Mouse (Mus musculus) CH12.LX (cell line): ENCODE results near the gene Camta1. TPM values are rescaled to one million over a fixed set of nuclear protein-coding genes. Genes with fewer than 3 reads are reported as not detected.

Experiments used
- DNase-seq: peaks from one replicate; pipeline ENCODE4 v3.0.0-alpha.2; 2013; ENCODE audit errors: extremely low read depth
- H3K27ac ChIP-seq: 2 replicates; pipeline ENCODE4 v1.5.1; 2012; ENCODE audit warnings: low read depth, mild to moderate bottlenecking, control low read depth, moderate library complexity; ENCODE audit not compliant: insufficient read depth
- H3K27me3 ChIP-seq: replicated peaks from 2 replicates; pipeline ENCODE3; 2012; ENCODE audit warnings: inconsistent platforms
- H3K36me3 ChIP-seq, 2 experiments: replicated peaks in 1 of 2; 2 replicates each; pipeline versions ENCODE3 to v1.6.1; 2012; ENCODE audit warnings: inconsistent platforms in 1 of 2, low read length in 1 of 2, mild to moderate bottlenecking in 1 of 2, mixed read lengths in 1 of 2, moderate library complexity in 1 of 2; ENCODE audit not compliant: control insufficient read depth in 1 of 2, insufficient read depth in 1 of 2
- H3K4me1 ChIP-seq, 2 experiments: 2 replicates each; pipeline ENCODE4 v1.6.1; 2012; ENCODE audit warnings: inconsistent platforms in 1 of 2, moderate library complexity in 1 of 2; ENCODE audit not compliant: insufficient read depth in 2 of 2, control insufficient read depth in 1 of 2
- H3K4me2 ChIP-seq: 2 replicates; pipeline ENCODE4 v1.6.1; 2012; ENCODE audit warnings: low read depth, mild to moderate bottlenecking, control low read depth; ENCODE audit not compliant: poor library complexity, insufficient read depth, severe bottlenecking
- H3K4me3 ChIP-seq, 3 experiments: fragments of 150-350 bp in 1 of 3; sonication (generic) in 1 of 3; replicated peaks in 1 of 3; 2 replicates each; pipeline versions ENCODE3 to v1.5.1; 2011 to 2012; ENCODE audit warnings: low read depth in 2 of 3, low read length in 2 of 3, mild to moderate bottlenecking in 2 of 3, moderate library complexity in 2 of 3, control low read depth in 1 of 3, improper control_type of control experiment in 1 of 3, inconsistent platforms in 1 of 3, mixed read lengths in 1 of 3; ENCODE audit not compliant: poor library complexity in 1 of 3
- H3K79me2 ChIP-seq: replicated peaks from 2 replicates; pipeline ENCODE4 v1.6.1; 2012; ENCODE audit warnings: mild to moderate bottlenecking, moderate library complexity; ENCODE audit not compliant: control insufficient read depth, poor library complexity, insufficient read depth, severe bottlenecking; ENCODE audit errors: extremely low read depth
- H3K9ac ChIP-seq: 2 replicates; pipeline ENCODE4 v1.6.1; 2012; ENCODE audit warnings: low read depth, mild to moderate bottlenecking, control low read depth, moderate library complexity; ENCODE audit not compliant: insufficient read depth
- H3K9me3 ChIP-seq: replicated peaks from 2 replicates; pipeline ENCODE3; 2012; ENCODE audit warnings: low read length, inconsistent platforms, mixed read lengths
- CHD2 ChIP-seq: IDR thresholded peaks from 2 replicates; pipeline ENCODE4 v1.6.1; 2011; ENCODE audit warnings: low read length, improper control_type of control experiment
- CTCF ChIP-seq, 2 experiments: IDR thresholded peaks in 1 of 2; conservative IDR thresholded peaks in 1 of 2; 2 replicates each; pipeline ENCODE4 v1.5.1; 2011 to 2012; ENCODE audit warnings: low read depth in 2 of 2, low read length in 2 of 2, improper control_type of control experiment in 1 of 2, inconsistent platforms in 1 of 2, mild to moderate bottlenecking in 1 of 2, moderate library complexity in 1 of 2
- EP300 ChIP-seq: IDR thresholded peaks from 2 replicates; pipeline ENCODE4 v1.6.1; 2011; ENCODE audit warnings: low read length, improper control_type of control experiment
- ETS1 ChIP-seq: conservative IDR thresholded peaks from 2 replicates; pipeline ENCODE4 v1.6.1; 2012; ENCODE audit warnings: low read depth, mild to moderate bottlenecking, inconsistent platforms, low read length, improper control_type of control experiment, moderate library complexity
- IRF4 ChIP-seq: IDR thresholded peaks from 2 replicates; pipeline ENCODE4 v1.6.1; 2014; ENCODE audit warnings: low read depth, mild to moderate bottlenecking, inconsistent platforms, low read length, improper control_type of control experiment
- JUND ChIP-seq: conservative IDR thresholded peaks from 2 replicates; pipeline ENCODE4 v1.6.1; 2011; ENCODE audit warnings: low read depth, low read length, improper control_type of control experiment
- KAT2A ChIP-seq: IDR thresholded peaks from 2 replicates; pipeline ENCODE4 v1.6.1; 2012; ENCODE audit warnings: low read length, improper control_type of control experiment, inconsistent platforms; ENCODE audit not compliant: insufficient replicate concordance
- MAX ChIP-seq: IDR thresholded peaks from 2 replicates; pipeline ENCODE4 v1.6.1; 2011; ENCODE audit warnings: low read length, improper control_type of control experiment
- MEF2A ChIP-seq: IDR thresholded peaks from 2 replicates; pipeline ENCODE4 v1.6.1; 2014; ENCODE audit warnings: low read depth, mild to moderate bottlenecking, inconsistent platforms, low read length, improper control_type of control experiment, borderline replicate concordance
- MXI1 ChIP-seq: IDR thresholded peaks from 2 replicates; pipeline ENCODE4 v1.6.1; 2011; ENCODE audit warnings: mild to moderate bottlenecking, low read depth, low read length, improper control_type of control experiment
- MYC ChIP-seq: IDR thresholded peaks from 2 replicates; pipeline ENCODE4 v1.6.1; 2011; ENCODE audit warnings: low read depth, mild to moderate bottlenecking, improper control_type of control experiment, low read length
- PAX5 ChIP-seq: IDR thresholded peaks from 2 replicates; pipeline ENCODE4 v1.6.1; 2012; ENCODE audit warnings: low read length, inconsistent platforms, mixed read lengths
- POLR2AphosphoS2 ChIP-seq: IDR thresholded peaks from 2 replicates; pipeline ENCODE4 v1.6.1; 2011; ENCODE audit warnings: low read depth, low read length, improper control_type of control experiment
- RAD21 ChIP-seq: IDR thresholded peaks from 2 replicates; pipeline ENCODE4 v1.6.1; 2011; ENCODE audit warnings: low read depth, mild to moderate bottlenecking, low read length, improper control_type of control experiment, moderate library complexity
- RCOR1 ChIP-seq: conservative IDR thresholded peaks from 2 replicates; pipeline ENCODE4 v1.6.1; 2012; ENCODE audit warnings: low read depth, mild to moderate bottlenecking, inconsistent platforms, low read length, improper control_type of control experiment
- SIN3A ChIP-seq: IDR thresholded peaks from 2 replicates; pipeline ENCODE4 v1.6.1; 2012; ENCODE audit warnings: low read length, improper control_type of control experiment, inconsistent platforms
- SMC3 ChIP-seq: IDR thresholded peaks from 2 replicates; pipeline ENCODE4 v1.6.1; 2011; ENCODE audit warnings: low read depth, low read length, improper control_type of control experiment
- TCF12 ChIP-seq: IDR thresholded peaks from 2 replicates; pipeline ENCODE4 v1.6.1; 2014; ENCODE audit warnings: low read depth, mild to moderate bottlenecking, inconsistent platforms, low read length, improper control_type of control experiment
- USF2 ChIP-seq: conservative IDR thresholded peaks from 2 replicates; pipeline ENCODE4 v1.6.1; 2011; ENCODE audit warnings: low read depth, low read length, improper control_type of control experiment
- ZNF384 ChIP-seq: IDR thresholded peaks from 2 replicates; pipeline ENCODE4 v1.6.1; 2012; ENCODE audit warnings: low read depth, low read length, improper control_type of control experiment, inconsistent platforms
- dilution Hi-C: fragments of 300-500 bp; cut with MboI; formaldehyde crosslinking; loops from 2 replicates; pipeline ENCODE4 v1.14.3; 2020; ENCODE audit warnings: low sequenced_read_pairs; ENCODE audit not compliant: extremely low pct_unique_long_range_greater_than_20kb, extremely low pct_ligation_motif_present
- in situ Hi-C: fragments of 300-500 bp; cut with MboI; formaldehyde crosslinking; loops from 3 replicates; pipeline ENCODE4 v1.14.3; 2019; ENCODE audit warnings: low sequenced_read_pairs, low pct_ligation_motif_present, low pct_unique_long_range_greater_than_20kb, mixed read lengths
- polyA plus RNA-seq: library from polyadenylated mRNA; unstranded; fragments of >175 nt; gene quantifications from 2 replicates; pipeline ENCODE4 v1.2.1, GENCODE M21; 2012; ENCODE audit warnings: low read depth; ENCODE audit not compliant: insufficient read length
- total RNA-seq, 2 experiments: library from RNA; depleted of rRNA; stranded (reverse); fragments of 300-350 nt in 1 of 2; fragments of >200 nt in 1 of 2; gene quantifications; 2 replicates each; pipeline ENCODE4 v1.2.3; 2012 to 2014

Camta1 gene
- total and polyA plus RNA-seq, 3 experiments, result 9.9 to 32.5 (median 15.3) TPM

DNA sequence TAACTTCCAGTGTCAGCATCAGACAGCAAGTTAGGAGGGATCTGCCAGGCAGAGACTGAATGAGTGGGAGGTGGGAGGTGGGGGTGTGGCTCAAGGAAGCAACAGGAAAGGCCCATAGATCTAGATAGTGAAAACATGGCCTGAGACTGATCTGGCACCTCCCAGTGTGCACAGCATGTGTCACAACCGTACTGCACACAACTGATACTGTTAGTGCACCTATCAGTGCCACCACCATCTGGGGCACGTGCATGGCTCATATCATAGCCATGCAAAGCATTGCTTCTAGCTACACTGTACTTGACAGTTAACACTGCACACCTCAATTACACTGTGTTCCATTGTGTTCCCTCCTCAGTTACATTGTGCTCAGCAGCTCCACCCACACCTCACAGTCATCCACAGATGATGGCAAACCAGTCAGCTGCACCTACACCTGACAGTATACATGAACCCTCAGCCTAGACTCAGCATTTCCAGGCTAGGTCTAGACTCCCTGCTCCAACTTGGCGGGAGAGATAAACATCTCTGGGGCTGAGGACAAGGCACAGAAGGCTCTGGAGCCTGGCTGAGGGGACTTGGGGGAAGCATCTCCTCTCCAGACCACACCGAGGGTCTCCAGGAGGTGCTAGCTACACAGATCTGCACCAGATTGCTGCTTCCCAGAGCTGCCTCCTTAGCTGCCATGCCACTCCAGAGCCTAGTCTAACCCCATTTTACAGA lies 131.5 kb downstream of the Camta1 start:
- Histone ChIP-seq H3K4me1 (no peaks in the 10 kb centered on the region), H3K36me3 (no peaks in the 10 kb centered on the region), H3K4me2 (no peak overlapping the region), H3K27me3 (no peaks in the 10 kb centered on the region), H3K27ac (no peak overlapping the region), H3K79me2 (no peaks in the 10 kb centered on the region), H3K4me3 (no peak overlapping the region), H3K9me3 (peaks cover 81% of the 10 kb centered on the region), H3K9ac (no peak overlapping the region)
- dilution Hi-C loops (no loop called here), in situ Hi-C loops (no loop called here)
- no peak for DNase-seq
- no peak for TF ChIP-seq SIN3A
- no peak for TF ChIP-seq ZNF384
- no peak for TF ChIP-seq IRF4
- TF ChIP-seq USF2, result no peak
- TF ChIP-seq TCF12, result no peak
- TF ChIP-seq RAD21, result no peak
- TF ChIP-seq MYC, result no peak
- no peak for TF ChIP-seq CHD2

DNA sequence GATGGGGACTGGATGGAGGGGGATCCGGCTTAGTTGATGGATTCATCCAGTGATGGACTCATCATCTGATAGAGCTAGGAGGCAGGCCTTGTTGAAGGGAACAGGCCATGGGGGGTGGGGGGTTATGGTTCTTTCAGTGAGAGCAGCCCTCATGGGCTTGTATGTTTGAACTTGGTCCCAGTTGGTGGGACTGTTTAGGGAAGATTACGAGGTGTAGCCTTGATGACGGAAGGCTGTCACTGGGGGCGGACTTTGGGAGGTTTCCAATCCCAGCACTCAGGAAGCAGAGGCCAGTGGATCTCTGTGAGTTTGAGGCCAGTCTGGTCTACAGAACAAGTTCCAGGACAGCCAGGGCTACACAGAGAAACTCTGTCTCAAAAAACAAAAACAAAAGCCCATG lies 132.6 kb downstream of the Camta1 start:
- DNase-seq, result no peak
- dilution Hi-C loops, result no loop called here

More for the DNA sequence above, 132.6 kb downstream of the Camta1 start:
- Histone ChIP-seq H3K27ac (no peak overlapping the region), H3K4me3 (no peak overlapping the region), H3K9ac (no peak overlapping the region), H3K36me3 (no peaks in the 10 kb centered on the region)
- TF ChIP-seq RCOR1, result no peak
- no peak for TF ChIP-seq RAD21
- no peak for TF ChIP-seq EP300
- TF ChIP-seq ETS1, result no peak
- no peak for TF ChIP-seq JUND
- TF ChIP-seq POLR2AphosphoS2, result no peak
- no peak for TF ChIP-seq ZNF384
- no peak for TF ChIP-seq SIN3A
- no peak for TF ChIP-seq MEF2A
- no peak for TF ChIP-seq MXI1
- TF ChIP-seq SMC3, result no peak
- TF ChIP-seq TCF12, result no peak
- no peak for TF ChIP-seq MAX
- TF ChIP-seq PAX5, result no peak
- no peak for TF ChIP-seq CTCF (conservative IDR thresholded peaks at IDR 0.05 in 1 of 2, IDR thresholded peaks at IDR 0.05 in 1 of 2; ENCODE audit: low read depth in 2 of 2, low read length in 2 of 2)
- no peak for TF ChIP-seq KAT2A
- TF ChIP-seq CHD2, result no peak
- TF ChIP-seq, all 38 proteins: peak for 0
- Histone ChIP-seq H3K4me2 (no peak overlapping the region), H3K27me3 (no peaks in the 10 kb centered on the region), H3K9me3 (peaks cover 86% of the 10 kb centered on the region), H3K4me1 (no peaks in the 10 kb centered on the region), H3K79me2 (no peaks in the 10 kb centered on the region)
- in situ Hi-C loops, result no loop called here
